Mouse (Mus musculus) midbrain, embryonic 11.5 days (tissue): ENCODE measurements at regions not wholly inside any gene's neighbourhood (a gene's known extent, or its start where the extent isn't known, plus 50 kb on each side); places are given as distances from the start of the nearest gene placed in this dataset.

Experiments used
- ATAC-seq: fragments of 200-750 bp; cut with Nextera tagmentation; 2 replicates; pipeline ENCODE4 v1.8.0; 2017; ENCODE audit warnings: moderate TSS enrichment, moderate library complexity; ENCODE audit not compliant: low FRiP score
- DNase-seq: peaks from one replicate; pipeline ENCODE4 v3.0.0; 2015; ENCODE audit warnings: low spot score; ENCODE audit errors: missing footprints
- H3K27ac ChIP-seq: fragments of 300-500 bp; sonication (generic); 2 replicates; pipeline ENCODE4 v1.5.1; 2014; ENCODE audit warnings: low read depth, low read length
- H3K27me3 ChIP-seq: fragments of 300-500 bp; sonication (generic); 2 replicates; pipeline ENCODE4 v1.6.1; 2014; ENCODE audit warnings: mild to moderate bottlenecking, low read length, moderate library complexity, mixed read lengths; ENCODE audit not compliant: control insufficient read depth, insufficient read depth
- H3K36me3 ChIP-seq: fragments of 300-500 bp; sonication (generic); 2 replicates; pipeline ENCODE4 v1.6.1; 2014; ENCODE audit warnings: mild to moderate bottlenecking, low read length, moderate library complexity, mixed read lengths; ENCODE audit not compliant: control insufficient read depth, insufficient read depth
- H3K4me1 ChIP-seq: fragments of 300-500 bp; sonication (generic); 2 replicates; pipeline ENCODE4 v1.6.1; 2014; ENCODE audit warnings: low read length; ENCODE audit not compliant: control insufficient read depth, insufficient read depth
- H3K4me2 ChIP-seq: fragments of 300-500 bp; sonication (generic); 2 replicates; pipeline ENCODE4 v1.6.1; 2014; ENCODE audit warnings: mild to moderate bottlenecking, moderate library complexity
- H3K4me3 ChIP-seq: fragments of 300-500 bp; sonication (generic); 2 replicates; pipeline ENCODE4 v1.5.1; 2014; ENCODE audit warnings: low read depth, low read length
- H3K9ac ChIP-seq: fragments of 300-500 bp; sonication (generic); 2 replicates; pipeline ENCODE4 v1.6.1; 2014; ENCODE audit warnings: low read length
- H3K9me3 ChIP-seq: fragments of 300-500 bp; sonication (generic); 2 replicates; pipeline ENCODE4 v1.6.1; 2016; ENCODE audit warnings: low read length; ENCODE audit not compliant: control insufficient read depth
- WGBS: fragments of 180-500 bp; shearing (Covaris S2); extraction: QIAGEN DNeasy Blood & Tissue Kit; methylation state at CpG from one replicate; pipeline ENCODE4 v1.1.7; 2014; 5-methylcytosine and 5-hydroxymethylcytosine counted together

GRCm38 (mm10) chr10:83857794-83858442 is 135.3 kb downstream of the 1500009L16Rik start:
- Histone ChIP-seq H3K4me1 (no peaks in the 10 kb centered on the region), H3K27ac (no peak overlapping the region), H3K27me3 (no peaks in the 10 kb centered on the region), H3K36me3 (no peaks in the 10 kb centered on the region), H3K4me2 (no peak overlapping the region), H3K4me3 (no peak overlapping the region), H3K9me3 (no peaks in the 10 kb centered on the region), H3K9ac (no peak overlapping the region)
- ATAC-seq, result no peak
- DNase-seq, result no peak
- 85% methylated on average over 14 of the region's 14 CpGs for WGBS

GRCm38 (mm10) chr10:83858689-83859088 is 136.0 kb downstream of the 1500009L16Rik start:
- no peak overlapping the region for H3K4me2 ChIP-seq
- H3K27ac ChIP-seq, result no peak overlapping the region
- no peak for DNase-seq

GRCm38 (mm10) chr10:83859633-83860032 is 137.0 kb downstream of the 1500009L16Rik start:
- H3K4me2 ChIP-seq, result no peak overlapping the region
- no peaks in the 10 kb centered on the region for H3K4me1 ChIP-seq
- H3K9me3 ChIP-seq, result no peaks in the 10 kb centered on the region
- H3K27ac ChIP-seq, result no peak overlapping the region
- ATAC-seq (no peak), DNase-seq (no peak)
- H3K27me3 ChIP-seq, result no peaks in the 10 kb centered on the region
- H3K36me3 ChIP-seq, result no peaks in the 10 kb centered on the region
- H3K9ac ChIP-seq, result no peak overlapping the region
- H3K4me3 ChIP-seq, result no peak overlapping the region
- 68% methylated on average over 4 of the region's 4 CpGs for WGBS

More at GRCm38 (mm10) chr10:83858689-83859088, 136.0 kb downstream of the 1500009L16Rik start:
- Histone ChIP-seq H3K4me1 (no peaks in the 10 kb centered on the region), H3K27me3 (no peaks in the 10 kb centered on the region), H3K9me3 (no peaks in the 10 kb centered on the region), H3K4me3 (no peak overlapping the region), H3K9ac (no peak overlapping the region), H3K36me3 (no peaks in the 10 kb centered on the region)
- 71% methylated on average over 6 of the region's 6 CpGs for WGBS
- ATAC-seq, result no peak

GRCm38 (mm10) chr10:83861574-83862190 is 139.0 kb downstream of the 1500009L16Rik start:
- no peak for ATAC-seq
- no peak overlapping the region for H3K27ac ChIP-seq
- no peaks in the 10 kb centered on the region for H3K9me3 ChIP-seq
- H3K27me3 ChIP-seq, result no peaks in the 10 kb centered on the region
- H3K4me2 ChIP-seq, result no peak overlapping the region
- no peak overlapping the region for H3K4me3 ChIP-seq
- no peak overlapping the region for H3K9ac ChIP-seq
- no peak for DNase-seq
- H3K4me1 ChIP-seq, result no peaks in the 10 kb centered on the region
- 47% methylated on average over 5 of the region's 5 CpGs for WGBS
- H3K36me3 ChIP-seq, result no peaks in the 10 kb centered on the region

GRCm38 (mm10) chr10:83864591-83864990 is 141.9 kb downstream of the 1500009L16Rik start:
- no peak for ATAC-seq
- Histone ChIP-seq H3K9ac (no peak overlapping the region), H3K4me2 (no peak overlapping the region), H3K4me1 (no peaks in the 10 kb centered on the region), H3K27me3 (no peaks in the 10 kb centered on the region), H3K36me3 (no peaks in the 10 kb centered on the region), H3K4me3 (no peak overlapping the region), H3K9me3 (no peaks in the 10 kb centered on the region), H3K27ac (no peak overlapping the region)
- 91% methylated on average over 8 of the region's 8 CpGs for WGBS
- peak; percentile 77 for DNase-seq

GRCm38 (mm10) chr10:83865929-83866328 is 143.3 kb downstream of the 1500009L16Rik start:
- Histone ChIP-seq H3K27ac (no peak overlapping the region), H3K9ac (no peak overlapping the region), H3K4me2 (no peak overlapping the region), H3K4me3 (no peak overlapping the region), H3K27me3 (no peaks in the 10 kb centered on the region), H3K36me3 (no peaks in the 10 kb centered on the region), H3K4me1 (no peaks in the 10 kb centered on the region), H3K9me3 (no peaks in the 10 kb centered on the region)
- ATAC-seq (no peak), DNase-seq (no peak)
- WGBS, result 60% methylated on average over 5 of the region's 5 CpGs

GRCm38 (mm10) chr10:83871736-83872400 is 149.2 kb downstream of the 1500009L16Rik start:
- H3K9ac ChIP-seq, result no peak overlapping the region
- ATAC-seq, result no peak
- no peaks in the 10 kb centered on the region for H3K27me3 ChIP-seq
- no peak overlapping the region for H3K4me3 ChIP-seq
- WGBS, result 73% methylated on average over 4 of the region's 4 CpGs
- no peaks in the 10 kb centered on the region for H3K4me1 ChIP-seq
- H3K27ac ChIP-seq, result no peak overlapping the region
- no peaks in the 10 kb centered on the region for H3K36me3 ChIP-seq
- H3K4me2 ChIP-seq, result no peak overlapping the region
- H3K9me3 ChIP-seq, result no peaks in the 10 kb centered on the region
- no peak for DNase-seq

- ATAC-seq (no peak), DNase-seq (no peak)
- H3K4me2 ChIP-seq, result no peak overlapping the region
- H3K9me3 ChIP-seq, result no peaks in the 10 kb centered on the region
- no peaks in the 10 kb centered on the region for H3K4me1 ChIP-seq
- no peak overlapping the region for H3K27ac ChIP-seq
- no peak overlapping the region for H3K9ac ChIP-seq
- H3K36me3 ChIP-seq, result no peaks in the 10 kb centered on the region
- no peak overlapping the region for H3K4me3 ChIP-seq
- no peaks in the 10 kb centered on the region for H3K27me3 ChIP-seq
- WGBS, result 94% methylated on average over 2 of the region's 2 CpGs
Measured at GRCm38 (mm10) chr10:83878745-83879144, 156.1 kb downstream of the 1500009L16Rik start.
